Mouse (Mus musculus) hindbrain, embryonic 14.5 days (tissue): Measurements from ENCODE around the gene Slc25a42. TPM values are rescaled to one million over a fixed set of nuclear protein-coding genes. Genes with fewer than 3 reads are reported as not detected.
A peak's percentile ranks its signal among the peaks of the same experiment; 100 is the strongest.
"Not testable (repeated sequence)": the region's sequence is repeated elsewhere in the genome, so short reads cannot be mapped to it uniquely, and the experiment has no call there.

Experiments
- ATAC-seq: fragments of 200-750 bp; cut with Nextera tagmentation; 2 replicates; pipeline ENCODE4 v1.8.0; 2017; ENCODE audit warnings: moderate number of reproducible peaks, mild to moderate bottlenecking, moderate TSS enrichment, moderate library complexity; ENCODE audit not compliant: low FRiP score
- DNase-seq: peaks from one replicate; pipeline ENCODE4 v3.0.0-alpha.2; 2015; ENCODE audit warnings: low spot score
- H3K27ac ChIP-seq: fragments of 300-500 bp; sonication (generic); 2 replicates; pipeline ENCODE4 v1.5.1; 2014; ENCODE audit warnings: mild to moderate bottlenecking, moderate library complexity
- H3K27me3 ChIP-seq: fragments of 300-500 bp; sonication (generic); 2 replicates; pipeline ENCODE4 v1.6.1; 2014; ENCODE audit warnings: mild to moderate bottlenecking, low read length, mixed read lengths; ENCODE audit not compliant: control insufficient read depth, insufficient read depth
- H3K36me3 ChIP-seq: fragments of 300-500 bp; sonication (generic); replicated peaks from 2 replicates; pipeline ENCODE4 v1.6.1; 2014; ENCODE audit not compliant: control insufficient read depth, insufficient read depth
- H3K4me1 ChIP-seq: fragments of 300-500 bp; sonication (generic); replicated peaks from 2 replicates; pipeline ENCODE4 v1.6.1; 2014; ENCODE audit warnings: antibody characterized with exemption, low read length, mixed read lengths; ENCODE audit not compliant: control insufficient read depth, insufficient read depth
- H3K4me2 ChIP-seq: fragments of 300-500 bp; sonication (generic); replicated peaks from 2 replicates; pipeline ENCODE4 v1.6.1; 2014; ENCODE audit warnings: mild to moderate bottlenecking, moderate library complexity
- H3K4me3 ChIP-seq: fragments of 300-500 bp; sonication (generic); replicated peaks from 2 replicates; pipeline ENCODE4 v1.5.1; 2014; ENCODE audit warnings: mild to moderate bottlenecking, low read length
- H3K9ac ChIP-seq: fragments of 300-500 bp; sonication (generic); 2 replicates; pipeline ENCODE4 v1.6.1; 2014
- H3K9me3 ChIP-seq: fragments of 300-500 bp; sonication (generic); 2 replicates; pipeline ENCODE4 v1.6.1; 2016; ENCODE audit warnings: low read length; ENCODE audit not compliant: control insufficient read depth
- WGBS: fragments of 180-500 bp; shearing (Covaris S2); extraction: QIAGEN DNeasy Blood & Tissue Kit; methylation state at CpG from one replicate; pipeline ENCODE4 v1.1.7; 2014; 5-methylcytosine and 5-hydroxymethylcytosine counted together
- polyA plus RNA-seq: library from polyadenylated mRNA; unstranded; fragments of >200 nt; fragmentation: Nextera tagmentation; extraction: Ambion mirVana; gene quantifications from 2 replicates; pipeline ENCODE4 v1.2.1, GENCODE M21; 2014

Slc25a42 gene
- polyA plus RNA-seq, 1 experiment from 2014 or later, result 6.9 TPM

- Histone ChIP-seq H3K36me3 (peaks cover 31% of the 10 kb centered on the region), H3K4me2 (no peak overlapping the region), H3K4me1 (no peaks in the 10 kb centered on the region), H3K9me3 (no peaks in the 10 kb centered on the region), H3K27ac (no peak overlapping the region), H3K4me3 (no peak overlapping the region), H3K9ac (no peak overlapping the region), H3K27me3 (no peaks in the 10 kb centered on the region)
- ATAC-seq (no peak), DNase-seq (no peak)
- 64% methylated on average over 5 of the region's 5 CpGs for WGBS
These were observed 7.1 kb upstream of the Slc25a42 start for GRCm38 (mm10) chr8:70219107-70219684.

GRCm38 (mm10) chr8:70217441-70217840 lies 5.3 kb upstream of the Slc25a42 start:
- H3K4me2 ChIP-seq, result no peak overlapping the region
- H3K36me3 ChIP-seq, result peaks cover 15% of the 10 kb centered on the region
- 0 out of 2 replicates have a peak, but pooled peaks cover 4% of the 10 kb centered on the region for H3K4me1 ChIP-seq
- H3K9ac ChIP-seq, result no peak overlapping the region
- no peak overlapping the region for H3K4me3 ChIP-seq
- no peaks in the 10 kb centered on the region for H3K9me3 ChIP-seq
- ATAC-seq, result no peak
- no peaks in the 10 kb centered on the region for H3K27me3 ChIP-seq
- H3K27ac ChIP-seq, result no peak overlapping the region
- no peak for DNase-seq

DNA sequence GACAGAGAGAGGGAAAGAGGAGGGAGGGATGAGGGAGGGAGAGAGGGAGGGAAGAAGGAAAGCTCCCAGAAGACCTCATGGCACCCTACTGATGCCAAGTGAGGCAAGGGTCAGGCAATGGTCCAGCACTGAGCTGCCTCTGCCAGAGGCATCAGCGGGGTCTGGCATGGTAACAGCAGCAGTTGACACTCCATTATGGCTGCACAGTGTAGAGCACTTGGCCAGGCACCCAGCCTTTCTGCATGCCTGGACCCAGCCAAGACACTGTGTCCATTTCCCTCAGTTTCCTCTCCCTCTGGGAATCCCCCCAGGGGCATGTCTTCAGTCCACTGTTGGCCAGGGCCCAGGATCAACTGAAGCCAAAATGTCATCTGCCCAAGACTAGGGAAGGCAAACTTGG lies 4.5 kb upstream of the Slc25a42 start:
- H3K4me2 ChIP-seq, result no peak overlapping the region
- no peak overlapping the region for H3K27ac ChIP-seq
- no peaks in the 10 kb centered on the region for H3K27me3 ChIP-seq
- ATAC-seq, result no peak
- H3K36me3 ChIP-seq, result peaks cover 6% of the 10 kb centered on the region; the same call in 1 of the 2 replicates
- H3K9ac ChIP-seq, result no peak overlapping the region
- H3K4me3 ChIP-seq, result no peak overlapping the region
- H3K9me3 ChIP-seq, result no peaks in the 10 kb centered on the region
- WGBS, result 70% methylated on average over 1 of the region's 1 CpGs
- DNase-seq, result no peak
- H3K4me1 ChIP-seq, result peaks cover 6% of the 10 kb centered on the region; the same call in 1 of the 2 replicates

- not testable (repeated sequence) for H3K4me2 ChIP-seq, H3K27ac ChIP-seq, H3K27me3 ChIP-seq, H3K4me1 ChIP-seq, DNase-seq, H3K4me3 ChIP-seq, H3K36me3 ChIP-seq, ATAC-seq, H3K9ac ChIP-seq, H3K9me3 ChIP-seq
- 74% methylated on average over 3 of the region's 3 CpGs for WGBS
These were observed 4.1 kb upstream of the Slc25a42 start for GRCm38 (mm10) chr8:70216161-70216560.

DNA sequence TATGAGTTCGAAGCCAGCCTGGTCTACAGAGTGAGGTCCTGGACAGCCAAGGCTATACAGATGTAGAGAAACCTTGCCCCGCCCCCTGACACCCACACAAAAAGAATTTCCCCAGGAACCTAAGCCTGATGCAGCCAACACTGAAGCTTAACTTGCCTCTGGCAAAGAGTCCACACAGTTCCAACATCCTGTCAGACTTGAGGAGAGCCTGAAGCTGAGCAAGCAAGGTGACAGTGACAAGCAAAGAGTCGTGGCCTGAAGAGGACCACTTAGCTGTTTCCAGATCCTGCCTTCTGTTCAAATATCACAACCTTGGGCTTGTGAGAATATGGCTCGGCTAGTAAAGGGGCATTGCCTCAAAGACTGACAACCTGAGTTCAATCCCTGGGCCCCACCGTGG lies 3.0 kb upstream of the Slc25a42 start:
- WGBS, result 83% methylated on average over 5 of the region's 5 CpGs
- ATAC-seq (no peak), DNase-seq (no peak)
- Histone ChIP-seq H3K9ac (no peak overlapping the region), H3K4me1 (peaks cover 9% of the 10 kb centered on the region; the same call in 1 of the 2 replicates), H3K27ac (no peak overlapping the region), H3K4me2 (no peak overlapping the region), H3K9me3 (no peaks in the 10 kb centered on the region), H3K4me3 (no peak overlapping the region), H3K36me3 (no peaks in the 10 kb centered on the region), H3K27me3 (peaks cover 11% of the 10 kb centered on the region)

- no peak overlapping the region for H3K4me2 ChIP-seq
- ATAC-seq (no peak), DNase-seq (no peak)
- peaks cover 9% of the 10 kb centered on the region; the same call in 1 of the 2 replicates for H3K4me1 ChIP-seq
- no peaks in the 10 kb centered on the region for H3K9me3 ChIP-seq
- H3K27ac ChIP-seq, result no peak overlapping the region
- no peaks in the 10 kb centered on the region for H3K36me3 ChIP-seq
- no peak overlapping the region for H3K9ac ChIP-seq
- H3K27me3 ChIP-seq, result peaks cover 13% of the 10 kb centered on the region
- no peak overlapping the region for H3K4me3 ChIP-seq
- 71% methylated on average over 3 of the region's 3 CpGs for WGBS
These were observed 2.3 kb upstream of the Slc25a42 start for GRCm38 (mm10) chr8:70214411-70214810.

- Histone ChIP-seq H3K4me3 (peak overlapping the region; percentile 79), H3K36me3 (no peaks in the 10 kb centered on the region), H3K27me3 (peaks cover 13% of the 10 kb centered on the region), H3K9ac (peak overlapping the region; percentile 72), H3K4me2 (peak overlapping the region; percentile 93), H3K4me1 (peaks cover 9% of the 10 kb centered on the region; the same call in 1 of the 2 replicates), H3K27ac (peak overlapping the region; percentile 58; the same call in 1 of the 2 replicates), H3K9me3 (no peaks in the 10 kb centered on the region)
- DNase-seq (no peak), ATAC-seq (peak; percentile 2; the same call in 1 of the 2 replicates)
- WGBS, result 2% methylated on average over 30 of the region's 31 CpGs
These were observed 386 bp downstream of the Slc25a42 start for GRCm38 (mm10) chr8:70211726-70212111.

DNA sequence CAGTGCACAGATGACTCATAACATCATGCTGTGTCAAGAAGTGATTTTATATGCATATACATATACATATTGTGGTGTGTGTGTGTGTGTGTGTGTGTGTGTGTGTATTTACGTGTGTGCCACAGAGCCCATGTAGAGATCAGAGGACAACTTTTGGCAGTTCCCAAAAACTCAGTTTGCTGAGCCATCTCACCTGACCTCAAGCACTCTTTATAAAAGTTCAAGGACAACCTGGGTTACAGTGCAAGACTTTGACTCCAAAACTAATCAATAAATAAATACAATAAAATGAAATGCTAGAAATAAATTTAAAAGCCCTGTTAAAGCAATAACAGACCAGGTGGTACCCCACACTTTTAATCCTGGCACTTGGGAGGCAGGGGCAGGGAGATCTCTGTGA lies 830 bp downstream of the Slc25a42 start:
- Histone ChIP-seq H3K4me1 (peaks cover 9% of the 10 kb centered on the region; the same call in 1 of the 2 replicates), H3K27ac (no peak overlapping the region), H3K36me3 (no peaks in the 10 kb centered on the region), H3K9me3 (no peaks in the 10 kb centered on the region), H3K4me2 (peak overlapping the region; percentile 93), H3K27me3 (peaks cover 13% of the 10 kb centered on the region), H3K9ac (peak overlapping the region; percentile 72), H3K4me3 (peak overlapping the region; percentile 79)
- WGBS, result 75% methylated on average over 1 of the region's 1 CpGs
- ATAC-seq (no peak), DNase-seq (no peak)

- WGBS, result 35% methylated on average over 8 of the region's 8 CpGs
- ATAC-seq, result no peak
- Histone ChIP-seq H3K4me3 (no peak overlapping the region), H3K4me2 (peak overlapping the region; percentile 93; the same call in 1 of the 2 replicates), H3K4me1 (peaks cover 9% of the 10 kb centered on the region; the same call in 1 of the 2 replicates), H3K36me3 (no peaks in the 10 kb centered on the region), H3K9me3 (no peaks in the 10 kb centered on the region), H3K27ac (no peak overlapping the region), H3K9ac (0 out of 2 replicates have a peak overlapping the region, but pooled peaks have one; percentile 20), H3K27me3 (peaks cover 13% of the 10 kb centered on the region)
- DNase-seq, result no peak
These were observed 1.6 kb downstream of the Slc25a42 start for GRCm38 (mm10) chr8:70210538-70210937.
